Mouse (Mus musculus) kidney, adult 2 months (tissue): ENCODE results near the gene Arhgdia. TPM values are rescaled to one million over a fixed set of nuclear protein-coding genes. Genes with fewer than 3 reads are reported as not detected.
A peak's percentile ranks its signal among the peaks of the same experiment; 100 is the strongest.

ENCODE experiments used
- DNase-seq: peaks from one replicate; pipeline ENCODE4 v3.0.0; 2021
- H3K27ac ChIP-seq: fragments of 200-500 bp; 2 replicates; pipeline ENCODE4 v1.5.1; 2012; ENCODE audit warnings: low read depth, low read length, control low read depth, inconsistent platforms; ENCODE audit not compliant: insufficient read depth
- H3K27me3 ChIP-seq: fragments of 200-500 bp; replicated peaks from 2 replicates; pipeline ENCODE4 v1.6.1; 2012; ENCODE audit warnings: mild to moderate bottlenecking, moderate library complexity, low read length, inconsistent platforms; ENCODE audit not compliant: control insufficient read depth, insufficient read depth
- H3K36me3 ChIP-seq: fragments of 200-500 bp; 2 replicates; pipeline ENCODE4 v1.6.1; 2012; ENCODE audit warnings: mild to moderate bottlenecking, moderate library complexity, low read length, inconsistent platforms; ENCODE audit not compliant: control insufficient read depth, insufficient read depth
- H3K4me1 ChIP-seq: fragments of 200-500 bp; 2 replicates; pipeline ENCODE4 v1.6.1; 2011; ENCODE audit warnings: low read length; ENCODE audit not compliant: control insufficient read depth, insufficient read depth
- H3K4me3 ChIP-seq: fragments of 200-500 bp; 2 replicates; pipeline ENCODE4 v1.5.1; 2011; ENCODE audit warnings: mild to moderate bottlenecking, low read depth, low read length, control low read depth; ENCODE audit not compliant: insufficient read depth
- CTCF ChIP-seq: fragments of 200-500 bp; conservative IDR thresholded peaks from 2 replicates; pipeline ENCODE4 v1.5.1; 2011; ENCODE audit warnings: low read depth, mild to moderate bottlenecking, control low read depth, low read length, moderate library complexity, mixed read lengths; ENCODE audit not compliant: insufficient read depth, insufficient read length
- POLR2A ChIP-seq: fragments of 200-500 bp; IDR thresholded peaks from one replicate; pipeline ENCODE4 v1.6.1; 2011; ENCODE audit warnings: low read depth, low read length, control low read depth
- WGBS: fragments of 180-500 bp; shearing (Covaris S2); methylation state at CpG from one replicate; pipeline ENCODE4 v1.1.7; 2018; 5-methylcytosine and 5-hydroxymethylcytosine counted together
- polyA plus RNA-seq: library from polyadenylated mRNA; depleted of rRNA; stranded (reverse); fragments of >200 nt; gene quantifications from 2 replicates; pipeline ENCODE4 v1.2.3, GENCODE M21; 2012; rRNA removed

The Arhgdia gene
- polyA plus RNA-seq, 1 experiment = 543 TPM

GRCm38 (mm10) chr11:120535145-120535544 lies 46.3 kb downstream of the Arhgdia start:
- 79% methylated on average over 3 of the region's 3 CpGs for WGBS
- H3K4me1 ChIP-seq = peaks cover 19% of the 10 kb centered on the region

GRCm38 (mm10) chr11:120534093-120534492 lies 47.3 kb downstream of the Arhgdia start:
- 0 out of 2 replicates have a peak, but pooled peaks cover 2% of the 10 kb centered on the region for H3K27me3 ChIP-seq
- no peak overlapping the region for H3K4me3 ChIP-seq
- 87% methylated on average over 8 of the region's 8 CpGs for WGBS
- no peak for TF ChIP-seq POLR2A
- no peak for TF ChIP-seq CTCF
- peaks cover 15% of the 10 kb centered on the region for H3K4me1 ChIP-seq
- H3K27ac ChIP-seq = no peak overlapping the region
- DNase-seq = no peak
- no peaks in the 10 kb centered on the region for H3K36me3 ChIP-seq

More at GRCm38 (mm10) chr11:120535145-120535544, 46.3 kb downstream of the Arhgdia start:
- DNase-seq = no peak
- no peak for TF ChIP-seq POLR2A
- no peak for TF ChIP-seq CTCF
- no peak overlapping the region for H3K4me3 ChIP-seq
- H3K27me3 ChIP-seq = 0 out of 2 replicates have a peak, but pooled peaks cover 2% of the 10 kb centered on the region
- H3K36me3 ChIP-seq = no peaks in the 10 kb centered on the region
- no peak overlapping the region for H3K27ac ChIP-seq

- Histone ChIP-seq H3K27me3 (0 out of 2 replicates have a peak, but pooled peaks cover 2% of the 10 kb centered on the region), H3K36me3 (no peaks in the 10 kb centered on the region), H3K4me1 (0 out of 2 replicates have a peak, but pooled peaks cover 8% of the 10 kb centered on the region), H3K4me3 (peak overlapping the region; percentile 9; the same call in 1 of the 2 replicates), H3K27ac (peak overlapping the region; percentile 62; the same call in 1 of the 2 replicates)
- 33% methylated on average over 9 of the region's 9 CpGs for WGBS
- TF ChIP-seq POLR2A (no peak), CTCF (no peak)
- DNase-seq = peak; percentile 63
Observed at GRCm38 (mm10) chr11:120531646-120532045, 49.8 kb downstream of the Arhgdia start.

GRCm38 (mm10) chr11:120530085-120530964 lies 51.1 kb downstream of the Arhgdia start, which contains the start of gene Gcgr:
Gene Gcgr (plus strand): TSS chr11:120530699.
- TF ChIP-seq POLR2A (no peak), CTCF (no peak)
- Histone ChIP-seq H3K27me3 (0 out of 2 replicates have a peak, but pooled peaks cover 2% of the 10 kb centered on the region), H3K36me3 (no peaks in the 10 kb centered on the region), H3K27ac (peak within 1 kb of the TSS; percentile 62), H3K4me1 (0 out of 2 replicates have a peak, but pooled peaks cover 8% of the 10 kb centered on the region), H3K4me3 (peak within 1 kb of the TSS; percentile 52)
- WGBS = 13% methylated on average over 55 of the region's 62 CpGs
- DNase-seq = no peak

- no peaks in the 10 kb centered on the region for H3K36me3 ChIP-seq
- H3K4me1 ChIP-seq = 0 out of 2 replicates have a peak, but pooled peaks cover 8% of the 10 kb centered on the region
- 63% methylated on average over 4 of the region's 4 CpGs for WGBS
- H3K4me3 ChIP-seq = no peak overlapping the region
- H3K27me3 ChIP-seq = 0 out of 2 replicates have a peak, but pooled peaks cover 2% of the 10 kb centered on the region
- peak; percentile 55 for DNase-seq
- no peak overlapping the region for H3K27ac ChIP-seq
- no peak for TF ChIP-seq POLR2A
- no peak for TF ChIP-seq CTCF
Observed at GRCm38 (mm10) chr11:120528903-120529302, 52.5 kb downstream of the Arhgdia start.

Other genes with a start within 250 kb of the Arhgdia start
- gene Actg1, start 233.1 kb downstream of the Arhgdia start, polyA plus RNA-seq = 828 and 981 TPM in 2 replicates
- gene Fscn2, start 220.1 kb downstream of the Arhgdia start, polyA plus RNA-seq = 0.16 and 0.19 TPM in 2 replicates
- 30.3 and 45.1 TPM in 2 replicates for gene Faap100, start 202.9 kb downstream of the Arhgdia start, polyA plus RNA-seq
- gene Nploc4, start 143.9 kb downstream of the Arhgdia start, polyA plus RNA-seq = 39.5 and 45.4 TPM in 2 replicates
- gene Tspan10, start 139.0 kb downstream of the Arhgdia start, polyA plus RNA-seq = 0.05 and 0.48 TPM in 2 replicates
- gene Pde6g, start 128.1 kb downstream of the Arhgdia start, polyA plus RNA-seq = 1.8 TPM in 2 replicates
- 48.6 and 49.3 TPM in 2 replicates for gene Oxld1, start 123.6 kb downstream of the Arhgdia start, polyA plus RNA-seq
- gene Ccdc137, start 123.5 kb downstream of the Arhgdia start, polyA plus RNA-seq = 14.8 and 15.1 TPM in 2 replicates
- 21.1 and 23.8 TPM in 2 replicates for gene Arl16, start 114.0 kb downstream of the Arhgdia start, polyA plus RNA-seq
- 282 and 300 TPM in 2 replicates for gene Mrpl12, start 97.0 kb downstream of the Arhgdia start, polyA plus RNA-seq
- gene Slc25a10, start 89.8 kb downstream of the Arhgdia start, polyA plus RNA-seq = 751 and 939 TPM in 2 replicates
- 52.8 and 77.3 TPM in 2 replicates for gene Gcgr, start 50.9 kb downstream of the Arhgdia start, polyA plus RNA-seq
- gene Mcrip1, start 31.9 kb downstream of the Arhgdia start, polyA plus RNA-seq = 129 and 131 TPM in 2 replicates
- gene Ppp1r27, start 30.5 kb downstream of the Arhgdia start, polyA plus RNA-seq = 9.5 TPM in 1 of 2 replicates, not detected in the other
- 323 and 342 TPM in 2 replicates for gene P4hb, start 8.4 kb downstream of the Arhgdia start, polyA plus RNA-seq
- gene Alyref, start 16.7 kb upstream of the Arhgdia start, polyA plus RNA-seq = 18.8 and 29.0 TPM in 2 replicates
- 137 and 143 TPM in 2 replicates for gene Anapc11, start 16.8 kb upstream of the Arhgdia start, polyA plus RNA-seq
- gene Npb, start 26.9 kb upstream of the Arhgdia start, polyA plus RNA-seq = 7.7 and 12.9 TPM in 2 replicates
- 432 and 566 TPM in 2 replicates for gene Pcyt2, start 36.3 kb upstream of the Arhgdia start, polyA plus RNA-seq
- 72.2 and 76.8 TPM in 2 replicates for gene Sirt7, start 43.6 kb upstream of the Arhgdia start, polyA plus RNA-seq
- gene Mafg, start 52.0 kb upstream of the Arhgdia start, polyA plus RNA-seq = 62.2 and 66.1 TPM in 2 replicates
- gene Pycr1, start 62.1 kb upstream of the Arhgdia start, polyA plus RNA-seq = 1.0 and 1.5 TPM in 2 replicates
- 0.27 and 1.0 TPM in 2 replicates for gene Myadml2, start 66.5 kb upstream of the Arhgdia start, polyA plus RNA-seq
- 25.5 and 26.1 TPM in 2 replicates for gene Notum, start 79.6 kb upstream of the Arhgdia start, polyA plus RNA-seq
- gene Aspscr1, start 91.3 kb upstream of the Arhgdia start, polyA plus RNA-seq = 105 and 106 TPM in 2 replicates
- 157 and 166 TPM in 2 replicates for gene Cenpx, start 132.1 kb upstream of the Arhgdia start, polyA plus RNA-seq
- gene Lrrc45, start 132.3 kb upstream of the Arhgdia start, polyA plus RNA-seq = 17.5 and 19.5 TPM in 2 replicates
- gene Rac3, start 139.8 kb upstream of the Arhgdia start, polyA plus RNA-seq = 14.5 and 17.0 TPM in 2 replicates
- gene Dcxr, start 145.7 kb upstream of the Arhgdia start, polyA plus RNA-seq = 910 and 990 TPM in 2 replicates
- gene Cbr2, start 150.5 kb upstream of the Arhgdia start, polyA plus RNA-seq = 31.3 and 45.3 TPM in 2 replicates
- 0.53 and 0.55 TPM in 2 replicates for gene Hmga1b, start 181.2 kb upstream of the Arhgdia start, polyA plus RNA-seq
- 69.0 and 80.5 TPM in 2 replicates for gene Rfng, start 202.6 kb upstream of the Arhgdia start, polyA plus RNA-seq
- 173 and 175 TPM in 2 replicates for gene Gps1, start 202.6 kb upstream of the Arhgdia start, polyA plus RNA-seq
- 42.3 and 42.6 TPM in 2 replicates for gene Dus1l, start 214.8 kb upstream of the Arhgdia start, polyA plus RNA-seq
- gene Fasn, start 242.9 kb upstream of the Arhgdia start, polyA plus RNA-seq = 936 and 1,244 TPM in 2 replicates